Mouse (Mus musculus) thymus, adult 2 months (tissue): ENCODE results near the gene Zfhx3. TPM values are rescaled to one million over a fixed set of nuclear protein-coding genes. Genes with fewer than 3 reads are reported as not detected.

Experiments
- DNase-seq: peaks from one replicate; pipeline ENCODE4 v3.0.0; 2021
- H3K27ac ChIP-seq: fragments of 200-500 bp; 2 replicates; pipeline ENCODE4 v1.5.1; 2012; ENCODE audit warnings: low read length, control low read depth; ENCODE audit not compliant: control insufficient read depth, insufficient read depth
- H3K27me3 ChIP-seq: fragments of 200-500 bp; 2 replicates; pipeline ENCODE4 v1.6.1; 2012; ENCODE audit warnings: mild to moderate bottlenecking, low read length, moderate library complexity, mixed read lengths; ENCODE audit not compliant: control insufficient read depth, insufficient read depth
- H3K36me3 ChIP-seq: fragments of 200-500 bp; 2 replicates; pipeline ENCODE4 v1.6.1; 2012; ENCODE audit warnings: mild to moderate bottlenecking, low read length, moderate library complexity; ENCODE audit not compliant: control insufficient read depth, insufficient read depth
- H3K4me1 ChIP-seq: fragments of 200-500 bp; replicated peaks from 2 replicates; pipeline ENCODE4 v1.6.1; 2012; ENCODE audit warnings: low read length; ENCODE audit not compliant: control insufficient read depth, insufficient read depth
- H3K4me3 ChIP-seq: fragments of 200-500 bp; 2 replicates; pipeline ENCODE4 v1.5.1; 2012; ENCODE audit warnings: mild to moderate bottlenecking, low read length, control low read depth, moderate library complexity; ENCODE audit not compliant: control insufficient read depth, insufficient read depth
- CTCF ChIP-seq: fragments of 200-500 bp; IDR thresholded peaks from 2 replicates; pipeline ENCODE4 v1.5.1; 2012; ENCODE audit warnings: mild to moderate bottlenecking, control low read depth, low read length, moderate library complexity, borderline replicate concordance; ENCODE audit not compliant: control insufficient read depth, poor library complexity, insufficient read depth; ENCODE audit errors: extremely low read depth
- POLR2A ChIP-seq: fragments of 200-500 bp; IDR thresholded peaks from 2 replicates; pipeline ENCODE4 v1.6.1; 2012; ENCODE audit warnings: mild to moderate bottlenecking, low read length, control low read depth, moderate library complexity; ENCODE audit not compliant: control insufficient read depth, poor library complexity, insufficient read depth; ENCODE audit errors: extremely low read depth
- WGBS: fragments of 180-500 bp; shearing (Covaris S2); methylation state at CpG from one replicate; pipeline ENCODE4 v1.1.7; 2018; 5-methylcytosine and 5-hydroxymethylcytosine counted together
- polyA plus RNA-seq: library from polyadenylated mRNA; depleted of rRNA; stranded (reverse); fragments of >200 nt; gene quantifications from 2 replicates; pipeline ENCODE4 v1.2.3, GENCODE M21; 2012

Gene Zfhx3
- polyA plus RNA-seq, 1 experiment: 1.1 TPM

- H3K4me3 ChIP-seq: no peak overlapping the region
- H3K36me3 ChIP-seq: no peaks in the 10 kb centered on the region
- no peak overlapping the region for H3K27ac ChIP-seq
- WGBS: 50% methylated on average over 32 of the region's 32 CpGs
- TF ChIP-seq POLR2A (no peak), CTCF (no peak)
- peaks cover 8% of the 10 kb centered on the region for H3K4me1 ChIP-seq
- H3K27me3 ChIP-seq: peaks cover 24% of the 10 kb centered on the region
- DNase-seq: no peak
These were observed 752.9 kb downstream of the Zfhx3 start for GRCm38 (mm10) chr8:108695242-108695880.

GRCm38 (mm10) chr8:108695938-108696630 lies 753.6 kb downstream of the Zfhx3 start:
- H3K4me3 ChIP-seq: no peak overlapping the region
- no peak for TF ChIP-seq CTCF
- no peak for TF ChIP-seq POLR2A
- peaks cover 24% of the 10 kb centered on the region for H3K27me3 ChIP-seq
- H3K4me1 ChIP-seq: peaks cover 8% of the 10 kb centered on the region
- H3K36me3 ChIP-seq: no peaks in the 10 kb centered on the region
- no peak overlapping the region for H3K27ac ChIP-seq
- under 1% methylated on average over 31 of the region's 31 CpGs for WGBS
- DNase-seq: no peak

GRCm38 (mm10) chr8:108696631-108697410 lies 754.4 kb downstream of the Zfhx3 start:
- no peak for TF ChIP-seq POLR2A
- no peak for TF ChIP-seq CTCF
- no peak for DNase-seq
- Histone ChIP-seq H3K27ac (no peak overlapping the region), H3K4me3 (no peak overlapping the region), H3K4me1 (peaks cover 8% of the 10 kb centered on the region), H3K27me3 (peaks cover 24% of the 10 kb centered on the region), H3K36me3 (no peaks in the 10 kb centered on the region)
- WGBS: 7% methylated on average over 27 of the region's 27 CpGs

- TF ChIP-seq CTCF: no peak
- no peak for TF ChIP-seq POLR2A
- 2% methylated on average over 13 of the region's 13 CpGs for WGBS
These were observed 755.1 kb downstream of the Zfhx3 start for GRCm38 (mm10) chr8:108697589-108697988.

GRCm38 (mm10) chr8:108698101-108698660 lies 755.7 kb downstream of the Zfhx3 start:
- no peak for TF ChIP-seq POLR2A
- Histone ChIP-seq H3K27ac (no peak overlapping the region), H3K4me3 (no peak overlapping the region), H3K27me3 (peaks cover 29% of the 10 kb centered on the region), H3K36me3 (no peaks in the 10 kb centered on the region), H3K4me1 (peaks cover 3% of the 10 kb centered on the region; the same call in 1 of the 2 replicates)
- WGBS: 9% methylated on average over 5 of the region's 5 CpGs
- no peak for DNase-seq

More at GRCm38 (mm10) chr8:108697589-108697988, 755.1 kb downstream of the Zfhx3 start:
- Histone ChIP-seq H3K27me3 (peaks cover 25% of the 10 kb centered on the region), H3K36me3 (no peaks in the 10 kb centered on the region), H3K4me1 (peaks cover 3% of the 10 kb centered on the region; the same call in 1 of the 2 replicates), H3K4me3 (no peak overlapping the region), H3K27ac (no peak overlapping the region)
- DNase-seq: no peak

GRCm38 (mm10) chr8:108699011-108699410 lies 756.6 kb downstream of the Zfhx3 start:
- WGBS: 6% methylated on average over 3 of the region's 3 CpGs
- H3K36me3 ChIP-seq: no peaks in the 10 kb centered on the region
- TF ChIP-seq CTCF (no peak), POLR2A (no peak)
- H3K27me3 ChIP-seq: peaks cover 34% of the 10 kb centered on the region
- H3K27ac ChIP-seq: no peak overlapping the region
- no peak overlapping the region for H3K4me3 ChIP-seq
- H3K4me1 ChIP-seq: peaks cover 3% of the 10 kb centered on the region; the same call in 1 of the 2 replicates
- no peak for DNase-seq
